Mouse (Mus musculus): ENCODE data around the gene Inhbb. TPM values are rescaled to one million over a fixed set of nuclear protein-coding genes. Genes with fewer than 3 reads are reported as not detected.

The Inhbb gene
- polyA plus RNA-seq, 1 experiment from 2014 or later = 1.8 TPM

DNA sequence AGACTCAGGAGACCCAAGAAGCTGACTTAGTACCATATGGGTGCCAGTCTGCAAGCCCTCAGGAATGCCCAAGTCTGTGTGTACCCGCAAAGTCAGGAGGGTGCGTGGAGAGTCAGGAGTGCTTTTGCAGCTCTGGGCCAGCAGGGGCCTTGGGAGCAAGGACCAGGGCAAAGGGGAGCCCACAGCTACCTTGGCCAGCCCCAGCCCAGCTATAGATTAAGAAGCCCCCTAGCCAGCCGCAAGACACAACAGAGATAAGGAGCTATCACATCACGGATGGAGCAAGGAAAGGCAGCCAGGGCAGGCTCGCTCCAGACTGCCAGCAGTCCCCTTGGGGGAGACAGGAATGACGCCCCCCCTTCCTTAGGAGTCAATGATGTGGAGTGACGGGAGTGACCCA lies 24.2 kb downstream of the Inhbb start:
- no peak overlapping the region for H3K9ac ChIP-seq (ENCODE audit: low read depth, low read length)
- no peak overlapping the region for H3K4me3 ChIP-seq (ENCODE audit: low read depth, low read length)
- no peaks in the 10 kb centered on the region for H3K9me3 ChIP-seq (replicated peaks; ENCODE audit: control insufficient read depth, low read length, poor library complexity, severe bottlenecking)
- no peaks in the 10 kb centered on the region for H3K36me3 ChIP-seq (ENCODE audit: control insufficient read depth, insufficient read depth, low read length)
- 92% methylated on average over 7 of the region's 7 CpGs for WGBS
- no peak for ATAC-seq
- H3K4me1 ChIP-seq (ENCODE audit: control insufficient read depth, insufficient read depth, low read length) = no peaks in the 10 kb centered on the region
- H3K27ac ChIP-seq (ENCODE audit: low read length) = no peak overlapping the region
- H3K27me3 ChIP-seq (ENCODE audit: control insufficient read depth, insufficient read depth, low read depth, low read length) = no peaks in the 10 kb centered on the region
- no peak overlapping the region for H3K4me2 ChIP-seq (ENCODE audit: low read length)

GRCm38 (mm10) chr1:119391311-119391710 lies 30.7 kb downstream of the Inhbb start:
- Histone ChIP-seq H3K27ac (ENCODE audit: low read length) (no peak overlapping the region), H3K9ac (ENCODE audit: low read depth, low read length) (no peak overlapping the region)
- 63% methylated on average over 3 of the region's 3 CpGs for WGBS

GRCm38 (mm10) chr1:119390676-119391075 lies 31.4 kb downstream of the Inhbb start:
- Histone ChIP-seq H3K27me3 (ENCODE audit: control insufficient read depth, insufficient read depth, low read depth, low read length) (no peaks in the 10 kb centered on the region), H3K4me1 (ENCODE audit: control insufficient read depth, insufficient read depth, low read length) (peaks cover 12% of the 10 kb centered on the region), H3K9ac (ENCODE audit: low read depth, low read length) (no peak overlapping the region), H3K9me3 (replicated peaks; ENCODE audit: control insufficient read depth, low read length, poor library complexity, severe bottlenecking) (no peaks in the 10 kb centered on the region), H3K4me3 (ENCODE audit: low read depth, low read length) (no peak overlapping the region), H3K27ac (ENCODE audit: low read length) (no peak overlapping the region), H3K4me2 (ENCODE audit: low read length) (no peak overlapping the region), H3K36me3 (ENCODE audit: control insufficient read depth, insufficient read depth, low read length) (no peaks in the 10 kb centered on the region)
- WGBS = 33% methylated on average over 4 of the region's 4 CpGs
- ATAC-seq = no peak

More at GRCm38 (mm10) chr1:119391311-119391710, 30.7 kb downstream of the Inhbb start:
- Histone ChIP-seq H3K27me3 (ENCODE audit: control insufficient read depth, insufficient read depth, low read depth, low read length) (no peaks in the 10 kb centered on the region), H3K9me3 (replicated peaks; ENCODE audit: control insufficient read depth, low read length, poor library complexity, severe bottlenecking) (no peaks in the 10 kb centered on the region), H3K4me2 (ENCODE audit: low read length) (no peak overlapping the region), H3K4me1 (ENCODE audit: control insufficient read depth, insufficient read depth, low read length) (peaks cover 12% of the 10 kb centered on the region), H3K36me3 (ENCODE audit: control insufficient read depth, insufficient read depth, low read length) (no peaks in the 10 kb centered on the region), H3K4me3 (ENCODE audit: low read depth, low read length) (no peak overlapping the region)
- ATAC-seq = no peak

GRCm38 (mm10) chr1:119389771-119390500 lies 32.1 kb downstream of the Inhbb start:
- no peaks in the 10 kb centered on the region for H3K27me3 ChIP-seq (ENCODE audit: control insufficient read depth, insufficient read depth, low read depth, low read length)
- H3K4me1 ChIP-seq (ENCODE audit: control insufficient read depth, insufficient read depth, low read length) = peaks cover 12% of the 10 kb centered on the region
- no peaks in the 10 kb centered on the region for H3K9me3 ChIP-seq (replicated peaks; ENCODE audit: control insufficient read depth, low read length, poor library complexity, severe bottlenecking)
- WGBS = 30% methylated on average over 7 of the region's 7 CpGs
- H3K36me3 ChIP-seq (ENCODE audit: control insufficient read depth, insufficient read depth, low read length) = no peaks in the 10 kb centered on the region
- H3K4me2 ChIP-seq (ENCODE audit: low read length) = no peak overlapping the region
- H3K4me3 ChIP-seq (ENCODE audit: low read depth, low read length) = no peak overlapping the region
- peak overlapping the region; percentile 23 for H3K27ac ChIP-seq (ENCODE audit: low read length)
- H3K9ac ChIP-seq (ENCODE audit: low read depth, low read length) = no peak overlapping the region
- ATAC-seq = no peak

- Histone ChIP-seq H3K9me3 (replicated peaks; ENCODE audit: control insufficient read depth, low read length, poor library complexity, severe bottlenecking) (no peaks in the 10 kb centered on the region), H3K27me3 (ENCODE audit: control insufficient read depth, insufficient read depth, low read depth, low read length) (no peaks in the 10 kb centered on the region), H3K9ac (ENCODE audit: low read depth, low read length) (0 out of 2 replicates have a peak overlapping the region, but pooled peaks have one; percentile 12), H3K4me2 (ENCODE audit: low read length) (peak overlapping the region; percentile 50), H3K36me3 (ENCODE audit: control insufficient read depth, insufficient read depth, low read length) (no peaks in the 10 kb centered on the region), H3K4me3 (ENCODE audit: low read depth, low read length) (peak overlapping the region; percentile 4; the same call in 1 of the 2 replicates), H3K4me1 (ENCODE audit: control insufficient read depth, insufficient read depth, low read length) (peaks cover 12% of the 10 kb centered on the region), H3K27ac (ENCODE audit: low read length) (peak overlapping the region; percentile 23)
- peak; percentile 86 for ATAC-seq
- 3% methylated on average over 19 of the region's 19 CpGs for WGBS
Observed at GRCm38 (mm10) chr1:119388664-119389396, 33.2 kb downstream of the Inhbb start.

GRCm38 (mm10) chr1:119386306-119386705 lies 35.7 kb downstream of the Inhbb start:
- H3K36me3 ChIP-seq (ENCODE audit: control insufficient read depth, insufficient read depth, low read length) = no peaks in the 10 kb centered on the region
- peaks cover 12% of the 10 kb centered on the region for H3K4me1 ChIP-seq (ENCODE audit: control insufficient read depth, insufficient read depth, low read length)
- H3K27me3 ChIP-seq (ENCODE audit: control insufficient read depth, insufficient read depth, low read depth, low read length) = no peaks in the 10 kb centered on the region
- no peak overlapping the region for H3K9ac ChIP-seq (ENCODE audit: low read depth, low read length)
- H3K9me3 ChIP-seq (replicated peaks; ENCODE audit: control insufficient read depth, low read length, poor library complexity, severe bottlenecking) = no peaks in the 10 kb centered on the region
- ATAC-seq = no peak
- no peak overlapping the region for H3K4me2 ChIP-seq (ENCODE audit: low read length)
- H3K4me3 ChIP-seq (ENCODE audit: low read depth, low read length) = no peak overlapping the region
- WGBS = 84% methylated on average over 3 of the region's 3 CpGs
- no peak overlapping the region for H3K27ac ChIP-seq (ENCODE audit: low read length)

DNA sequence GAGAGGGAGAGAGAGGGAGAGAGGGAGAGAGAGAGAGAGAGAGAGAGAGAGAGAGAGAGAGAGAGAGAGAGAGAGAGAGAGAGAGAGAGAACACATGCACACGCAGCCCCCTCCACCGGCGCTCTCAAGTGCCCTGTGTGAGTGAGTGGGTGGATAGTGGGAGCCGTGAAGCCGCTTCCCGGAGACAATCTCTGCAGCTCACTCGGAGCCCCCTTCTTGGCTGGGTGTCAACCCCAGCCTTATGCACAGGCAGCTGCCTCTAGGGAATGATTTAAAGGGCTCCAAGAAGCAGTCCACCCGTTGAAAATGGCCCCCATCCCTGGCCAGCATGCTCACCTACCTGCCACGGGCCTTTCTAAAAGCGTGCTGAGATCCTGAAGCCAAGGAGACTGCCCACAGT lies 38.1 kb downstream of the Inhbb start:
- H3K9ac ChIP-seq (ENCODE audit: low read depth, low read length) = no peak overlapping the region
- no peak overlapping the region for H3K4me2 ChIP-seq (ENCODE audit: low read length)
- peaks cover 5% of the 10 kb centered on the region for H3K4me1 ChIP-seq (ENCODE audit: control insufficient read depth, insufficient read depth, low read length)
- no peaks in the 10 kb centered on the region for H3K27me3 ChIP-seq (ENCODE audit: control insufficient read depth, insufficient read depth, low read depth, low read length)
- WGBS = 72% methylated on average over 10 of the region's 10 CpGs
- H3K9me3 ChIP-seq (replicated peaks; ENCODE audit: control insufficient read depth, low read length, poor library complexity, severe bottlenecking) = no peaks in the 10 kb centered on the region
- H3K4me3 ChIP-seq (ENCODE audit: low read depth, low read length) = no peak overlapping the region
- H3K36me3 ChIP-seq (ENCODE audit: control insufficient read depth, insufficient read depth, low read length) = no peaks in the 10 kb centered on the region
- ATAC-seq = no peak
- H3K27ac ChIP-seq (ENCODE audit: low read length) = no peak overlapping the region

- Histone ChIP-seq H3K9me3 (replicated peaks; ENCODE audit: control insufficient read depth, low read length, poor library complexity, severe bottlenecking) (peaks cover 4% of the 10 kb centered on the region; the same call in 1 of the 2 replicates), H3K27me3 (ENCODE audit: control insufficient read depth, insufficient read depth, low read depth, low read length) (no peaks in the 10 kb centered on the region), H3K9ac (ENCODE audit: low read depth, low read length) (no peak overlapping the region), H3K4me1 (ENCODE audit: control insufficient read depth, insufficient read depth, low read length) (no peaks in the 10 kb centered on the region), H3K36me3 (ENCODE audit: control insufficient read depth, insufficient read depth, low read length) (no peaks in the 10 kb centered on the region), H3K27ac (ENCODE audit: low read length) (no peak overlapping the region), H3K4me3 (ENCODE audit: low read depth, low read length) (no peak overlapping the region), H3K4me2 (ENCODE audit: low read length) (no peak overlapping the region)
- no peak for ATAC-seq
- WGBS = 84% methylated on average over 4 of the region's 4 CpGs
Observed at GRCm38 (mm10) chr1:119380609-119381008, 41.4 kb downstream of the Inhbb start.

DNA sequence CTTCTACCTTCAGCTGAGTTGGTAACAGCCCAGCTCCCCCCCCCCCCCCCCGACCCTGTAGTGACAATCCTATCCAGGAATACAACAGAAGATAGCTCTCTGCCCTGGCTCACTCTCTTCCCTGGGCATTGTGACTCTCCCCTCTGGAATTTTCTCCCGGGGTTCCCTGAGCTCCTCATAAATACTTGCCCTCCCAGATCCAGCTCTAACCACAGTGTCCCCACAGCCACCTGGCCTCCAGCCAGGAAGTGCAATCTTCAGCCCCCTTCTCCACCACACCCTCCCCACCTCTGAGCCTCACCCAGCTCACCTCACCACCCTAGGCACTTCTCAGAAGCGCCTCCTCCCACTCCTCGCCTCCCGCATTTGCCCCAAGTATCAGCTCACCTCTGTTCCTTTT lies 46.7 kb downstream of the Inhbb start:
- no peak overlapping the region for H3K27ac ChIP-seq (ENCODE audit: low read length)
- WGBS = 77% methylated on average over 4 of the region's 5 CpGs

More for the DNA sequence above, 46.7 kb downstream of the Inhbb start:
- no peak for ATAC-seq
- Histone ChIP-seq H3K4me1 (ENCODE audit: control insufficient read depth, insufficient read depth, low read length) (no peaks in the 10 kb centered on the region), H3K36me3 (ENCODE audit: control insufficient read depth, insufficient read depth, low read length) (no peaks in the 10 kb centered on the region), H3K4me2 (ENCODE audit: low read length) (no peak overlapping the region), H3K9me3 (replicated peaks; ENCODE audit: control insufficient read depth, low read length, poor library complexity, severe bottlenecking) (peaks cover 4% of the 10 kb centered on the region; the same call in 1 of the 2 replicates), H3K9ac (ENCODE audit: low read depth, low read length) (no peak overlapping the region), H3K4me3 (ENCODE audit: low read depth, low read length) (no peak overlapping the region), H3K27me3 (ENCODE audit: control insufficient read depth, insufficient read depth, low read depth, low read length) (no peaks in the 10 kb centered on the region)
